Mouse (Mus musculus) gastrocnemius, postnatal 4 days (tissue): ENCODE measurements around the gene Tmem254c. TPM values are rescaled to one million over a fixed set of nuclear protein-coding genes. Genes with fewer than 3 reads are reported as not detected.

Source experiments
- total RNA-seq, 2 experiments: library from RNA; stranded (reverse); gene quantifications; 2 replicates each; pipeline ENCODE4 v1.2.3; 2021

Tmem254c gene
- total RNA-seq, 2 experiments from 2014 or later = 36.8 to 38.9 TPM

Other genes starting within 250 kb of the Tmem254c start
- 100 to 1,000 TPM; 111 to 124 TPM for gene Anxa11, start 225.2 kb downstream of the Tmem254c start, total RNA-seq
- gene Plac9a, start 164.3 kb downstream of the Tmem254c start, total RNA-seq = 10 to 100 TPM in 1 of 2 experiments, 1 to 10 TPM in 1; 4.3 to 18.1 TPM
- gene Tmem254a, start 139.7 kb downstream of the Tmem254c start, total RNA-seq = 1 to 10 TPM; 5.3 to 5.4 TPM
- gene Cphx1, start 129.1 kb downstream of the Tmem254c start, total RNA-seq = not detected
- 1 to 10 TPM; 1.5 to 2.4 TPM for gene Duxbl1, start 88.8 kb downstream of the Tmem254c start, total RNA-seq
- 10 to 100 TPM; 40.6 to 46.5 TPM for gene Gm9780, start 24.6 kb downstream of the Tmem254c start, total RNA-seq
- not detected for gene Cphx2, start 14.2 kb upstream of the Tmem254c start, total RNA-seq
- not detected for gene Cphx3, start 14.9 kb upstream of the Tmem254c start, total RNA-seq
- 1 to 10 TPM in 1 of 2 experiments, under 1 TPM in 1; 0.98 to 1.5 TPM for gene Duxbl2, start 51.0 kb upstream of the Tmem254c start, total RNA-seq
- gene Plac9b, start 115.1 kb upstream of the Tmem254c start, total RNA-seq = 100 to 1,000 TPM; 193 to 206 TPM
- 10 to 100 TPM; 11.4 to 12.5 TPM for gene Tmem254b, start 139.7 kb upstream of the Tmem254c start, total RNA-seq
- gene Duxbl3, start 190.6 kb upstream of the Tmem254c start, total RNA-seq = 1 to 10 TPM; 6.2 to 8.3 TPM